Mouse (Mus musculus) central nervous system, embryonic 18 days (tissue): ENCODE measurements around the gene Setd1a. TPM values are rescaled to one million over a fixed set of nuclear protein-coding genes. Genes with fewer than 3 reads are reported as not detected.

Source experiments
- polyA plus RNA-seq: library from polyadenylated mRNA; depleted of rRNA; stranded (reverse); fragments of >200 nt; gene quantifications from 2 replicates; pipeline ENCODE4 v1.2.3, GENCODE M21; 2012; rRNA removed

Setd1a gene
- polyA plus RNA-seq, result 9.1 and 11.1 TPM in 2 replicates

GRCm38 (mm10) chr7:127776426-127776825 lies at the start of gene Setd1a:
TSS of gene Setd1a (plus strand) at chr7:127776670.

GRCm38 (mm10) chr7:127732066-127732465 lies 44.4 kb upstream of the Setd1a start, which contains the start of gene Ctf2:
TSS of gene Ctf2 (minus strand) at chr7:127732166.

GRCm38 (mm10) chr7:127744366-127745045 lies 32.0 kb upstream of the Setd1a start, which contains the start of gene Fbxl19:
TSS of gene Fbxl19 (plus strand) at chr7:127744543.

GRCm38 (mm10) chr7:127769651-127770038 lies 6.8 kb upstream of the Setd1a start, which contains the start of gene Orai3:
TSS of gene Orai3 (plus strand) at chr7:127769815.

GRCm38 (mm10) chr7:127785308-127785707 lies 8.8 kb downstream of the Setd1a start, which contains the start of gene Gm49388:
TSS of gene Gm49388 (plus strand) at chr7:127785608.

GRCm38 (mm10) chr7:127800435-127801009 lies 24.1 kb downstream of the Setd1a start, which contains the start of gene Hsd3b7:
TSS of gene Hsd3b7 (plus strand) at chr7:127800604.

GRCm38 (mm10) chr7:127824176-127824871 lies 47.9 kb downstream of the Setd1a start, which contains the start of the genes Stx4a and Stx1b:
TSS of gene Stx4a (plus strand) at chr7:127824294.
TSS of gene Stx1b (minus strand) at chr7:127824549.

Other genes starting within 250 kb of the Setd1a start
- 1.3 and 2.7 TPM in 2 replicates for gene Tmem265, start 215.3 kb upstream of the Setd1a start, polyA plus RNA-seq
- gene Phkg2, start 203.3 kb upstream of the Setd1a start, polyA plus RNA-seq, result 111 and 112 TPM in 2 replicates
- gene Ccdc189, start 188.1 kb upstream of the Setd1a start, polyA plus RNA-seq, result 13.5 TPM in 2 replicates
- gene Rnf40, start 187.9 kb upstream of the Setd1a start, polyA plus RNA-seq, result 46.9 and 49.5 TPM in 2 replicates
- gene Zfp629, start 160.9 kb upstream of the Setd1a start, polyA plus RNA-seq, result 28.9 and 29.8 TPM in 2 replicates
- gene Bcl7c, start 67.7 kb upstream of the Setd1a start, polyA plus RNA-seq, result 55.6 and 57.5 TPM in 2 replicates
- 10.1 and 11.8 TPM in 2 replicates for gene Ctf1, start 63.9 kb upstream of the Setd1a start, polyA plus RNA-seq
- gene Ctf2, start 44.5 kb upstream of the Setd1a start, polyA plus RNA-seq, result not detected in 2 replicates
- 122 and 135 TPM in 2 replicates for gene Fbxl19, start 32.1 kb upstream of the Setd1a start, polyA plus RNA-seq
- gene Orai3, start 6.9 kb upstream of the Setd1a start, polyA plus RNA-seq, result 9.1 and 11.1 TPM in 2 replicates
- 0.20 and 0.35 TPM in 2 replicates for gene Gm49388, start 8.9 kb downstream of the Setd1a start, polyA plus RNA-seq
- gene Hsd3b7, start 23.9 kb downstream of the Setd1a start, polyA plus RNA-seq, result 12.5 and 14.7 TPM in 2 replicates
- 43.4 and 52.4 TPM in 2 replicates for gene Stx4a, start 47.6 kb downstream of the Setd1a start, polyA plus RNA-seq
- 104 and 129 TPM in 2 replicates for gene Stx1b, start 47.9 kb downstream of the Setd1a start, polyA plus RNA-seq
- gene Zfp646, start 99.6 kb downstream of the Setd1a start, polyA plus RNA-seq, result 16.3 and 17.3 TPM in 2 replicates
- 14.1 and 18.4 TPM in 2 replicates for gene Zfp668, start 100.2 kb downstream of the Setd1a start, polyA plus RNA-seq
- 2.9 and 3.0 TPM in 2 replicates for gene Prss53, start 114.3 kb downstream of the Setd1a start, polyA plus RNA-seq
- not detected in 2 replicates for gene Gm21974, start 118.8 kb downstream of the Setd1a start, polyA plus RNA-seq
- 68.8 and 78.8 TPM in 2 replicates for gene Vkorc1, start 118.9 kb downstream of the Setd1a start, polyA plus RNA-seq
- 44.6 and 48.7 TPM in 2 replicates for gene Bckdk, start 127.4 kb downstream of the Setd1a start, polyA plus RNA-seq
- 48.7 and 49.7 TPM in 2 replicates for gene Kat8, start 135.8 kb downstream of the Setd1a start, polyA plus RNA-seq
- 0.57 and 1.2 TPM in 2 replicates for gene Prss8, start 153.4 kb downstream of the Setd1a start, polyA plus RNA-seq
- gene Prss36, start 170.1 kb downstream of the Setd1a start, polyA plus RNA-seq, result 14.2 and 14.7 TPM in 2 replicates
- 556 and 596 TPM in 2 replicates for gene Fus, start 190.8 kb downstream of the Setd1a start, polyA plus RNA-seq
- gene Pycard, start 217.2 kb downstream of the Setd1a start, polyA plus RNA-seq, result 4.5 and 7.3 TPM in 2 replicates
- gene Trim72, start 227.3 kb downstream of the Setd1a start, polyA plus RNA-seq, result 0.53 and 3.0 TPM in 2 replicates